10 mouse cellular contexts compared by ENCODE assay signal in the genomic region with DNA sequence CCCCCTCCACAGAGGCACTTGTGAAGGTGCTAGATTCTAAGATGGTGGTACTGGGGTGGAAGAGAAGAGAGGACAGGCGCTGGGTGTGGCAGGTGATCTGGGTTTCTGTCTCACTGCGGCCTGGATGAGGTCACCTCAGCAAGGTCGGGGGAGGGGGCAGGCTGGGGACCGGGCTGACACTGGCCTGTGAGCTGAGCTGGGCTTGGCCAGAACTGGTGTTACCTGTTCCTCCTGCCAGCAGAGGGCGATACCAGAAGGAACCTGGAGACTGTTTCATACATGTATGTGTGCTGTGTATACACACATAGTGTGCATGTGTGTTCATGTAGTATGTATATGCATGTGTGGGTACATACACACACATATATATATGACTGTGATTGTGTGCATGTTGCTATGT. TPM values are rescaled to one million over a fixed set of nuclear protein-coding genes. Genes with fewer than 3 reads are reported as not detected.
DNase-seq lines count a peak whose midpoint lies in the region; ATAC-seq and TF ChIP-seq lines count a peak whose summit lies in the region.
"Had no signal": no experiment of that assay in that cellular context is flagged by ENCODE, and none has a peak within 500 bp of the region (broad histone marks: within the 10 kb centered on the region; RNA-seq: fewer than 3 reads in every experiment).

No protein-coding gene starts in this region.

- TF ChIP-seq POLR2A in kidney, adult 2 months (IDR thresholded peaks at IDR 0.05; ENCODE audit: low read depth, low read length), result no peak

- no peaks in the 10 kb centered on the region for H3K27me3 ChIP-seq in kidney, adult 2 months (replicated peaks; ENCODE audit: control insufficient read depth, insufficient read depth, low read length)
- 0 out of 2 replicates have a peak, but pooled peaks cover 8% of the 10 kb centered on the region for H3K27me3 ChIP-seq in midbrain, embryonic 12.5 days

- H3K27ac ChIP-seq in kidney, adult 2 months (ENCODE audit: insufficient read depth, low read depth, low read length), result no peak overlapping the region
- no peak overlapping the region for H3K27ac ChIP-seq in midbrain, embryonic 12.5 days (replicated peaks)

- H3K9me3 ChIP-seq in midbrain, embryonic 12.5 days, result peaks cover 14% of the 10 kb centered on the region

- 32% methylated on average over 5 of the region's 5 CpGs for WGBS in kidney, adult 2 months
- WGBS in midbrain, embryonic 12.5 days, result 41% methylated on average over 5 of the region's 5 CpGs

- H3K4me2 ChIP-seq in midbrain, embryonic 12.5 days (replicated peaks), result no peak overlapping the region

- 0 out of 2 replicates have a peak, but pooled peaks have one; percentile 23 for ATAC-seq in midbrain, embryonic 12.5 days (ENCODE audit: low FRiP score, low read depth)
- ATAC-seq in inflammation-experienced regulatory T-cells, adult 6 months, result no peak

- no peaks in the 10 kb centered on the region for H3K36me3 ChIP-seq in kidney, adult 2 months (ENCODE audit: control insufficient read depth, insufficient read depth, low read length)
- H3K36me3 ChIP-seq in midbrain, embryonic 12.5 days, result no peaks in the 10 kb centered on the region

- H3K9ac ChIP-seq in midbrain, embryonic 12.5 days (replicated peaks), result no peak overlapping the region

- H3K4me3 ChIP-seq in kidney, adult 2 months (ENCODE audit: insufficient read depth, low read depth, low read length), result no peak overlapping the region
- H3K4me3 ChIP-seq in midbrain, embryonic 12.5 days, result no peak overlapping the region
- H3K4me3 ChIP-seq: erythroblast, embryonic 14.5 days; myocyte had no signal

- peak; percentile 35 for DNase-seq in kidney, adult 2 months
- no peak for DNase-seq in kidney, adult 9 months
- DNase-seq in MN1 (ENCODE audit: low spot score), result peak; percentile 86
- peak; percentile 59 for DNase-seq in embryo, embryonic 11 days
- peak; percentile 40 to 70 for DNase-seq in kidney, postnatal 36 days
- DNase-seq in thymus, postnatal 36 days, result peak; percentile 55

- TF ChIP-seq CTCF in kidney, adult 2 months (conservative IDR thresholded peaks at IDR 0.05; ENCODE audit: insufficient read depth, insufficient read length, low read depth, low read length), result peak; percentile 51

- H3K4me1 ChIP-seq in kidney, adult 2 months (ENCODE audit: control insufficient read depth, insufficient read depth, low read length), result no peaks in the 10 kb centered on the region
- peaks cover 21% of the 10 kb centered on the region; the same call in 1 of the 2 replicates for H3K4me1 ChIP-seq in midbrain, embryonic 12.5 days

RNA-seq across cellular contexts. Expression of a gene that starts 23.2 kb away (rescaled TPM):
- 22.2 and 25.9 TPM in 2 replicates for polyA plus RNA-seq in kidney, adult 2 months (2012; rRNA removed)
- 162 and 176 TPM in 2 replicates for polyA plus RNA-seq in midbrain, embryonic 12.5 days (2016; fragmentation: Nextera tagmentation; extraction: Ambion mirVana)
- polyA plus RNA-seq in inflammation-experienced regulatory T-cells, adult 6 months (2017; shearing (Covaris generic)), result 100 to 1,000 TPM; 313 to 340 (median 332) TPM
